Mouse (Mus musculus) heart, postnatal 14 days (tissue): Measurements from ENCODE around the gene Evi5l. TPM values are rescaled to one million over a fixed set of nuclear protein-coding genes. Genes with fewer than 3 reads are reported as not detected.
A peak's percentile ranks its signal among the peaks of the same experiment; 100 is the strongest.
"Not testable (repeated sequence)": the region's sequence is repeated elsewhere in the genome, so short reads cannot be mapped to it uniquely, and the experiment has no call there.

Experiments
- DNase-seq, 2 experiments: peaks; one replicate each; pipeline ENCODE4 v3.0.0; 2021 to 2022
- intact Hi-C: fragments of 180-260 bp; cut with DNase I; formaldehyde crosslinking; loops from one replicate; pipeline ENCODE4 v1.15.1; 2025
- total RNA-seq, 2 experiments: library from RNA; stranded (reverse); gene quantifications; 2 replicates each; pipeline ENCODE4 v1.2.3; 2021

Gene Evi5l
- total RNA-seq, 2 experiments from 2014 or later: 22.2 to 24.5 TPM

DNA sequence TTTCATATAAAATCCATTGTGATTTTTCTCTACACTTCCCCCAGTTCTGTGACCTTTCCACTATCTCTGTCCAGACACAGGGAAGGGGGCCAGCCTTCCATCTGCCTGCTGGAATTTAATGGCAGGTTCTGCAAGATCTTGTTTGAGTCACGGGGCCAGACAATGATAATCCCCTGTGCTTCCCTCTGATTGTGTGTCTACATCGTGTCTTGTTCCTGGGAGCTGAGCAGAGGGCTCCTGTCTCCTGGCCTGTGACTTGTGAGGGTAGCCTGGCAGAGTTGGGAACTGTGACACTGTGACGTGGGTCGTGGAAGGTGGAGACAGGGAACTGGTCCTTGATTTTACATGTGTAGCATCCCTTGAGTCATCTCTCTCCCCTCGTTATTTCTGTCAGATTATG, 63.4 kb downstream of the Evi5l start:
- intact Hi-C loops: loop anchor here (10.0 kb wide), 1 partner anchor 445 kb away; no protein-coding TSS in a partner anchor

GRCm38 (mm10) chr8:4230612-4231351, 64.4 kb downstream of the Evi5l start:
- intact Hi-C loops: loop anchor here (10.0 kb wide), 1 partner anchor 444 kb away; no protein-coding TSS in a partner anchor
- no peak for DNase-seq

More for the DNA sequence above, 63.4 kb downstream of the Evi5l start:
- no peak for DNase-seq

DNA sequence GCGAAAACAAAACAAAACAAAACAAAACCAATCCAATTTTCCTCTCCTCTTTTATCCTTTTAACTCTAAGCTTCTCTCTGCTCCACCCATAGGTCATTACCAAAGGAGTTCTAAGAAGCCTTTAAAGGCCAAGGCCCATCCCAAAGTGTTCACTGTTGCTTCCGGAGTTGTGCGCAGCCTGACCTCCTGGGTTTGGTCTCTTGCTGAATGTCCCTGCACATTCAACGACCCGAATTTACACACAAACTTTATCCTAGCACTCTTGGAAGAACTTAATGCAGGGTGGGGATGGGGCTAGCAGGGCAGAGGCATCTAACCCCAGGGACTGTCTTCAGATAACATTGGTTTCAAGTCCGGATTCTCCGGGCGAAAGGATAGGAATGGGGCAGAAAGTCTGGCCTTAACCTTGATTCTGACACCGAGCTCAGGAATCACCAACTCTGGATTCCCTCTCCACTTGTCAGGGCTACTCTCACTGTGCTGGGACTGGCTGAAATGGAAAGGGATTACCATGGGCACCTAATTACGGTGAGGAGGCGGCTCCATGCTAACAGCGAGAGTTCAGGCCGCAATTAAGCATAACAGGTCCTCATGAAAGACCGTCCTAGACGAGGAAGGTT, 71.6 kb downstream of the Evi5l start:
- peak; percentile 29 to 40 for DNase-seq
- intact Hi-C loops: loop anchor here (5.0 to 10.0 kb wide), 2 partner anchors 46 to 437 kb away; no protein-coding TSS in a partner anchor

GRCm38 (mm10) chr8:4238434-4239192, 72.2 kb downstream of the Evi5l start, which contains the start of the genes Map2k7 and Gm49320:
Gene Map2k7, plus strand, starts transcription at chr8:4238740.
Gene Gm49320, plus strand, starts transcription at chr8:4238865.
- intact Hi-C loops: loop anchor here (5.0 to 10.0 kb wide), 2 partner anchors 46 to 436 kb away; no protein-coding TSS in a partner anchor
- peak; percentile 100 for DNase-seq

GRCm38 (mm10) chr8:4239193-4239890, 73.0 kb downstream of the Evi5l start:
- intact Hi-C loops: loop anchor here (5.0 to 10.0 kb wide), 2 partner anchors 47 to 435 kb away; no protein-coding TSS in a partner anchor
- no peak for DNase-seq

GRCm38 (mm10) chr8:4245061-4245460, 78.7 kb downstream of the Evi5l start:
- intact Hi-C loops: no loop called here
- no peak for DNase-seq

- intact Hi-C loops: no loop called here
- DNase-seq: no peak
Measured at GRCm38 (mm10) chr8:4245737-4246136, 79.4 kb downstream of the Evi5l start.

DNA sequence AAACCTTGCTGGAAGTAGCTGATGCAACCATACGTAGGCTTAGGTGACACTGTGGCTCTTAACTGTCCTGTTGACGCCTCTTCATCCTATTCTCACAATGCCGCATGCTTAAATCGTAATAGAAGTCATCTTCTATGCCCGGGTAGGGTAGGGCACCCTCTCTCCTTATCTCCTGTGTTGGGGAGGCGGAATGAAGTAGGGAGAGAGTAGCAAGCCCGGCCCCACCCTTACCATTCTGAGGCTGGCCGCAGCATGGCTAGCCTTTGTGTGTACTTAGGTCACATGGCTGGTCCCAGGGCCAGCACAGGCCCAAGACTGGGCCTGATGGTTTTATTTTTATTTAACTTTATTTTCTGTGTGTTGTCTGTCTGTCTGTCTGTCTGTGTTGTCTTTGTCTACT, 80.9 kb downstream of the Evi5l start:
- DNase-seq: no peak
- intact Hi-C loops: no loop called here

- DNase-seq: no peak
- intact Hi-C loops: no loop called here
Measured at GRCm38 (mm10) chr8:4247951-4248540, 81.7 kb downstream of the Evi5l start, which contains the start of gene Tgfbr3l. Gene Tgfbr3l, plus strand, starts transcription at chr8:4248214.

- intact Hi-C loops: no loop called here
- DNase-seq: peak; percentile 43 to 57
Measured at GRCm38 (mm10) chr8:4249213-4249612, 82.8 kb downstream of the Evi5l start.

- intact Hi-C loops: loop anchor here (2.0 to 5.0 kb wide), 2 partner anchors 58 to 72 kb away; no protein-coding TSS in a partner anchor
- DNase-seq: peak; percentile 89 to 92
Measured at GRCm38 (mm10) chr8:4250306-4250970, 84.1 kb downstream of the Evi5l start.

- DNase-seq: no peak
- intact Hi-C loops: loop anchor here (5.0 kb wide), 1 partner anchor 60 kb away; no protein-coding TSS in a partner anchor
Measured at GRCm38 (mm10) chr8:4252116-4252760, 85.9 kb downstream of the Evi5l start.

DNA sequence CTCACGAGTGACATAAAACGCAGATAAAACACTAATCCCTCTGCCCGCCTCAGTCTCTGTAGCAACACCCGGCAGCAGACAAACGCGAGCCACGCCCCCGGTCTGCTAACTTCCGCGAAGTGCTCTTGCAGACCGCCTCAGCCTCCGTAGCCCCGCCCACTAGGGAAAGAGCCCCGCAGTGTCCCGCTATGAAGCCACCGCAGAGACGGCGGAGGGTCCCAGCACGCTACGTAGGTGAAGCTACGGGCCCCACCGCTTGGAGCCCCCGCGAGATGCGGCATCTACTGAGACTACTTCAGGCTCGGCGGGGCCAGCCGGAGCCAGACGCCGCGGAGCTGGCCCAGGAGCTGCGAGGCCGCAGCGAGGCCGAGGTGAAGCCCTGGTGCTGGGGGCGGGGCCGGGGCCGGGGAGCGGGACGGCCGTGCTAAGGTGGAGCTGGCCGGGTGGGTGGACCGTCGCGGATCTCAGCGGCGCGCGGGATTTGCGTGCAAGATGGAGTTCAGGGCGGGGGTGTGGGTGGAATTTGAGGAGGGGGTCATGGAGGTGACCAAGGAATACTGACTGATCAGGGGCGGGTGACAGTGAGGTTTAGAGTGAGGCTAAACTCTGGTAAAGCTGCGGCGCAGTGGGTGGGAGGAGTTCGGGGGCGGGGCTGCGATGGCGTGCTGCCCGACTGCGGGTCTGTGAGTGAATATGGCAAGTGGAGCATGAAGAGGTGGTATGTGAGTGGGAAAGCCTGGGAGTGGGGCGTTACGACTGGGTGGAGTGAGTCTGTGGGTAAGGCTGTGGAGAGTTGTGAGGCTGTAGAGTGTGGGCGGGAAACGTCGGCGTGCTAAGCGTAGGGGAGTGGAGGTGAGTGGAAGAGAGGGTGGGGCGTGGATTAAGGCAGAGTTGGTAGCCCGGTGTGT, 86.8 kb downstream of the Evi5l start, which contains the start of gene Snapc2:
Gene Snapc2 (plus strand): TSS at position 147 of the 908 bp plus-strand sequence.
- intact Hi-C loops: loop anchor here (5.0 kb wide), 1 partner anchor 61 kb away; no protein-coding TSS in a partner anchor
- peak; percentile 95 to 96 for DNase-seq

GRCm38 (mm10) chr8:4254001-4254400, 87.6 kb downstream of the Evi5l start:
- intact Hi-C loops: loop anchor here (5.0 kb wide), 1 partner anchor 62 kb away; no protein-coding TSS in a partner anchor
- DNase-seq: peak; percentile 53 to 69

GRCm38 (mm10) chr8:4255471-4255870, 89.1 kb downstream of the Evi5l start:
- intact Hi-C loops, DNase-seq: not testable (repeated sequence)

- intact Hi-C loops: no loop called here
- DNase-seq: no peak
Measured at GRCm38 (mm10) chr8:4256911-4257310, 90.5 kb downstream of the Evi5l start.

- DNase-seq: no peak
- intact Hi-C loops: no loop called here
Measured at GRCm38 (mm10) chr8:4257350-4257749, 91.0 kb downstream of the Evi5l start.
